In the genomic region with DNA sequence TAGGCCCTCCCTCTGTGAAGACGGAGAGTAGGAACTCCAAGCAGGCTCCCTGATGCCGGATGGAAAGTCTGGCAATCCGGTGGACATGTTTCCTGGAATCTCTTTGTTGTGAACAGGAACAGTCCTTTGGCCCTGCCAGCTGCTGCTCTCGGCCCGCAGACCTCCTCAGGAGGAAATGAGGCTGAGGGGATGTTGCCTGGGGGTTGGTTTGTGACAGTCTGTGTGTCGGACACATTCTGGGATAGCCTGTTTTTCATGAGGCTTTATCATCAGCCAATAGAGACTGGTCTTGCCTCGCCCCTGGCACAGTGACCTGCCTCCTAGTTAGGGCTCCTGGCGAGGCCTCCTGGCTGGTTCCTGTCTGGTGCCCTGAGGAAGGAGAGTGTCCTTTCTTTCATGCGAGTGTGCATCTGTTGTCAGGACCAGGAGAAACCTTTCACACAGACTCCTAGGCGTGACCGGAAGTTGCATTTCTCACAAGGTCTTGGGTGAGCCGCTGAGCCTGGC, we compare ENCODE assay signal across 11 mouse cellular contexts.
DNase-seq lines count a peak whose midpoint lies in the region; ATAC-seq and TF ChIP-seq lines count a peak whose summit lies in the region.
"Had no signal": no experiment of that assay in that cellular context is flagged by ENCODE, and none has a peak within 500 bp of the region (broad histone marks: within the 10 kb centered on the region; RNA-seq: fewer than 3 reads in every experiment).

No protein-coding gene starts in this region.

- H3K9ac ChIP-seq in embryonic facial prominence, embryonic 12.5 days = no peak overlapping the region
- no peak overlapping the region for H3K9ac ChIP-seq in intestine, embryonic 14.5 days (ENCODE audit: low read length)
- H3K9ac ChIP-seq in lung, postnatal 0 days (replicated peaks; ENCODE audit: low read depth) = no peak overlapping the region
- H3K9ac ChIP-seq: forebrain, postnatal 0 days; midbrain, embryonic 15.5 days had no signal

- no peak for TF ChIP-seq CTCF in lung, postnatal 0 days (IDR thresholded peaks at IDR 0.05)

- DNase-seq in heart, adult 18-20 months = peak; percentile 42 to 56
- no peak for DNase-seq in heart, postnatal 14 days
- no peak for DNase-seq in intestine, embryonic 14.5 days (ENCODE audit: low spot score)
- peak; percentile 65 for DNase-seq in lung, postnatal 0 days (ENCODE audit: low spot score)
- DNase-seq in natural killer cell, adult 2 months (ENCODE audit: low spot score in 2 of 2) = no peak
- DNase-seq in right cerebral cortex, postnatal 14 days = no peak
- DNase-seq in liver = no peak
- DNase-seq: cerebellum, adult 8-10 months; forebrain, postnatal 0 days had no signal

- H3K4me1 ChIP-seq in embryonic facial prominence, embryonic 12.5 days = peaks cover 19% of the 10 kb centered on the region
- peaks cover 21% of the 10 kb centered on the region; the same call in 1 of the 2 replicates for H3K4me1 ChIP-seq in intestine, embryonic 14.5 days (replicated peaks; ENCODE audit: control insufficient read depth, insufficient read depth, low read length)
- no peaks in the 10 kb centered on the region; the same call in 1 of the 2 replicates for H3K4me1 ChIP-seq in lung, postnatal 0 days (ENCODE audit: insufficient read depth, low read depth, low read length)
- H3K4me1 ChIP-seq: midbrain, embryonic 15.5 days had no signal

- 49% methylated on average over 12 of the region's 12 CpGs for WGBS in embryonic facial prominence, embryonic 12.5 days
- WGBS in intestine, embryonic 14.5 days = 52% methylated on average over 12 of the region's 12 CpGs
- WGBS in lung, postnatal 0 days = 57% methylated on average over 12 of the region's 12 CpGs

- no peak for ATAC-seq in embryonic facial prominence, embryonic 12.5 days (ENCODE audit: insufficient number of reproducible peaks, insufficient read depth, low FRiP score, low TSS enrichment)
- no peak for ATAC-seq in intestine, embryonic 14.5 days (replicated peaks; ENCODE audit: low FRiP score, low TSS enrichment, low read depth)
- peak; percentile 83 for ATAC-seq in lung, postnatal 0 days
- ATAC-seq: forebrain, postnatal 0 days; midbrain, embryonic 15.5 days had no signal

- intact Hi-C loops in heart, postnatal 14 days (cut with DNase I) = no loop called here

- H3K27ac ChIP-seq in embryonic facial prominence, embryonic 12.5 days = peak overlapping the region; percentile 32; the same call in 1 of the 2 replicates
- peak overlapping the region; percentile 52; the same call in 1 of the 2 replicates for H3K27ac ChIP-seq in intestine, embryonic 14.5 days (ENCODE audit: low read depth)
- H3K27ac ChIP-seq in lung, postnatal 0 days (ENCODE audit: low read length) = peak overlapping the region; percentile 76
- H3K27ac ChIP-seq: midbrain, embryonic 15.5 days had no signal

- H3K4me3 ChIP-seq in embryonic facial prominence, embryonic 12.5 days = no peak overlapping the region
- no peak overlapping the region for H3K4me3 ChIP-seq in intestine, embryonic 14.5 days (ENCODE audit: low read depth, low read length)
- H3K4me3 ChIP-seq in lung, postnatal 0 days (ENCODE audit: low read depth, low read length) = no peak overlapping the region
- H3K4me3 ChIP-seq: midbrain, embryonic 15.5 days had no signal

- no peak; the same call in 1 of the 2 replicates for TF ChIP-seq EP300 in lung, postnatal 0 days (IDR thresholded peaks at IDR 0.05)

- no peak overlapping the region for H3K4me2 ChIP-seq in embryonic facial prominence, embryonic 12.5 days (replicated peaks)
- H3K4me2 ChIP-seq in intestine, embryonic 14.5 days (ENCODE audit: low read length) = no peak overlapping the region
- H3K4me2 ChIP-seq in lung, postnatal 0 days (replicated peaks; ENCODE audit: low read depth, low read length) = no peak overlapping the region
- H3K4me2 ChIP-seq: midbrain, embryonic 15.5 days had no signal

- H3K27me3 ChIP-seq in embryonic facial prominence, embryonic 12.5 days = peaks cover 4% of the 10 kb centered on the region; the same call in 1 of the 2 replicates
- no peaks in the 10 kb centered on the region for H3K27me3 ChIP-seq in intestine, embryonic 14.5 days (replicated peaks; ENCODE audit: control insufficient read depth, insufficient read depth, low read length)
- H3K27me3 ChIP-seq in lung, postnatal 0 days (replicated peaks; ENCODE audit: insufficient read depth, low read length) = no peaks in the 10 kb centered on the region
- H3K27me3 ChIP-seq: midbrain, embryonic 15.5 days had no signal

- H3K36me3 ChIP-seq in embryonic facial prominence, embryonic 12.5 days = no peaks in the 10 kb centered on the region
- no peaks in the 10 kb centered on the region for H3K36me3 ChIP-seq in intestine, embryonic 14.5 days (ENCODE audit: control insufficient read depth, insufficient read depth, low read length)
- H3K36me3 ChIP-seq in lung, postnatal 0 days (ENCODE audit: insufficient read depth, low read length) = no peaks in the 10 kb centered on the region
- H3K36me3 ChIP-seq: midbrain, embryonic 15.5 days had no signal

- no peaks in the 10 kb centered on the region for H3K9me3 ChIP-seq in embryonic facial prominence, embryonic 12.5 days
- H3K9me3 ChIP-seq in intestine, embryonic 14.5 days (ENCODE audit: control insufficient read depth, low read length) = no peaks in the 10 kb centered on the region
- H3K9me3 ChIP-seq in lung, postnatal 0 days (ENCODE audit: low read length) = no peaks in the 10 kb centered on the region
- H3K9me3 ChIP-seq: midbrain, embryonic 15.5 days had no signal

Comparison
In these comparisons a context has a peak if more than half of its experiments do, and no peak if none do; other contexts are left out.
1. DNase-seq: peak in heart, adult 18-20 months (2 of 2) and lung, postnatal 0 days (single experiment); none in heart, postnatal 14 days (0 of 2), intestine, embryonic 14.5 days (single experiment), natural killer cell, adult 2 months (0 of 2), right cerebral cortex, postnatal 14 days (single experiment) and liver (single experiment).
2. Peak in every context shown above with its lines, with median percentiles within 50 percentile points of each other: H3K27ac ChIP-seq.